Mouse (Mus musculus) embryonic fibroblast, embryonic 13.5 days (primary cell): ENCODE data around the gene Sema5a. TPM values are rescaled to one million over a fixed set of nuclear protein-coding genes. Genes with fewer than 3 reads are reported as not detected.

ENCODE experiments used
- H3K27ac ChIP-seq: 2 replicates; pipeline ENCODE4 v1.5.1; 2012; ENCODE audit warnings: low read length, control low read depth, inconsistent platforms; ENCODE audit not compliant: insufficient read depth
- H3K4me1 ChIP-seq: 2 replicates; pipeline ENCODE4 v1.6.1; 2011; ENCODE audit warnings: low read length; ENCODE audit not compliant: control insufficient read depth, insufficient read depth
- H3K4me3 ChIP-seq: 2 replicates; pipeline ENCODE4 v1.5.1; 2011; ENCODE audit warnings: mild to moderate bottlenecking, control low read depth, low read length; ENCODE audit not compliant: insufficient read depth
- CTCF ChIP-seq: IDR thresholded peaks from 2 replicates; pipeline ENCODE4 v1.5.1; 2011; ENCODE audit warnings: mild to moderate bottlenecking, control low read depth, low read length, moderate library complexity, borderline replicate concordance; ENCODE audit not compliant: insufficient read depth
- POLR2A ChIP-seq: IDR thresholded peaks from 2 replicates; pipeline ENCODE4 v1.6.1; 2011; ENCODE audit warnings: low read depth, mild to moderate bottlenecking, control low read depth, low read length, moderate library complexity
- polyA plus RNA-seq: library from polyadenylated mRNA; stranded (reverse); fragments of >200 nt; gene quantifications from 2 replicates; pipeline ENCODE4 v1.2.4, GENCODE M21; 2011; ENCODE audit warnings: low read depth; ENCODE audit not compliant: missing spikeins, insufficient read length

Sema5a gene
- polyA plus RNA-seq, 1 experiment: 32.5 TPM

DNA sequence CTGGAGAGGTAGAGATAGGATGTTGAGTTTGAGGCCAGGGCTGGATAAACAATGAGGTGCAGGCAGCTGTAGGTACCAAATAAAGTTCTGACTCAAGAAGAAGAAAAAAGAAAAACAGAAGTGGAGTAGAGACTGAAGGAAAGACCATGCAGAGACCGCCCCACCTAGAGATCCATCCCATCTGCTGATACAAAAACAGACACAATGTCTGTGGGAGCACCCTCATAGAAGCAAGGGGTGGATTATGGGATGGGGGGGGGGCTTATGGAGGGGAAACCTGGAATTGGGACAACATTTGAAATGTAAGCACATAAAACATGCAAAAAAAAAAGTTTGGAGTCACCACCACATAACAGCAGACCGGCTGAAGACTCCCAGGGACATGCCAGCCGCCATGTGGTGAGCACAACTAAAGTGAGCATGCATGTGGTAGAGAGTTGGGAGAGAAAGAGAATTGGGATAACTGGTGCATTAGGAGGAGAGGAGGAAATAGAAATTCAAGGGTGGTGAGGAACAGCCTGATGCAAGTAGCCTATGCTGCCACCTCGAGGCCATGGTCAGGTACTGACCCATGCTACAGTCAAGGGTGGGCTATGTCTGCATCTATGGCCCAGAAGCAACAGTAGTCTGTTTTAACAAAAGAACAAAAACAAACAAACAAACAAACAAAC, 473.8 kb downstream of the Sema5a start:
- no peaks in the 10 kb centered on the region for H3K4me1 ChIP-seq
- no peak overlapping the region for H3K4me3 ChIP-seq
- peak; percentile 98 for TF ChIP-seq CTCF
- no peak for TF ChIP-seq POLR2A
- H3K27ac ChIP-seq: no peak overlapping the region

DNA sequence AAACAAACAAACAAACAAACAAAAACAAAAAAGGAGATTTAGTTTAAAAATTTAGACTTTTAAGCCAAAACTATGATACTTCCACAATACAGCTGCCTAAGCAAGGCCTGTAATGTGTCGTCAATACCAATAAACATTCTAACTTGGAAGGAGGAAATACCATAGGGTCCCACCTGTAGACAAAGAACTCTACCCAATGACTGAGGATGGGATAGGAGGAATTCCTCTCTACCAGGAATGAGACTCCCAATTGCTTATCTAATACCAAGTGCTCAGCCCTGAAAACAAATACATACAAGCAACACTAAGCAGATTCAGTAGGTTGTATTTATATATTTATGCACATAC, 474.3 kb downstream of the Sema5a start:
- Histone ChIP-seq H3K4me3 (no peak overlapping the region), H3K4me1 (no peaks in the 10 kb centered on the region), H3K27ac (no peak overlapping the region)
- TF ChIP-seq CTCF: no peak
- no peak for TF ChIP-seq POLR2A

DNA sequence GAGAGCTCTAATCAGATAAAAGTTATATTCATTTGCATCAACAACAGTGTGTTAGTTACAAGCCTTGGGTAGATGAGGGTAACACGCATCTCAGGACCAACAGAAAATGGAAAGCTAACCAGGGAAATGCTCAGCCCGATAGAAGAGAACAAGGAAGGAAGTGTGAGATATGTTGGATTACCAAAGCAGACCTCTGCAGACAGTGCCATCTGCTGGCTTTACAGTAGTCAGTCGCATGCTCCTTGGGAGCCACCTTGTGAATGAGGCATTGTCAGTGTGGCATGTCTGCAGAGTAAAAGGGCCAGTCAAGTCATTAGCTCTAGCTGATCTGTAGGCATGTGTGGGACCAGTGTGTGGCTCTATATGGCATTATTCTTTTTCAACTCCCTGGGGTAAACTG, 486.2 kb downstream of the Sema5a start:
- TF ChIP-seq CTCF: peak; percentile 73; the same call in 1 of the 2 replicates
- no peak for TF ChIP-seq POLR2A
- Histone ChIP-seq H3K4me1 (no peaks in the 10 kb centered on the region), H3K4me3 (no peak overlapping the region), H3K27ac (no peak overlapping the region)

Other genes starting within 250 kb of the Sema5a start
- gene Tas2r119, start 67.5 kb upstream of the Sema5a start, polyA plus RNA-seq: not detected in 2 replicates